Mouse (Mus musculus) NIH3T3 (cell line): ENCODE data around the gene Chsy1.

ENCODE experiments used
- DNase-seq: peaks from one replicate; pipeline ENCODE4 v3.0.0-alpha.2; 2012; ENCODE audit warnings: low read depth

Chsy1 gene

GRCm38 (mm10) chr7:66214477-66214876, 105.2 kb downstream of the Chsy1 start:
- no peak for DNase-seq

- no peak for DNase-seq
Observed at GRCm38 (mm10) chr7:66215911-66216310, 106.6 kb downstream of the Chsy1 start.

GRCm38 (mm10) chr7:66217011-66217410, 107.7 kb downstream of the Chsy1 start:
- DNase-seq, result no peak

GRCm38 (mm10) chr7:66217531-66218094, 108.3 kb downstream of the Chsy1 start:
- no peak for DNase-seq

- DNase-seq, result peak; percentile 74
Observed at GRCm38 (mm10) chr7:66218193-66219014, 109.1 kb downstream of the Chsy1 start.

GRCm38 (mm10) chr7:66219028-66219793, 109.9 kb downstream of the Chsy1 start:
- no peak for DNase-seq

GRCm38 (mm10) chr7:66219794-66220227, 110.5 kb downstream of the Chsy1 start:
- no peak for DNase-seq

- DNase-seq, result peak; percentile 64
Observed at GRCm38 (mm10) chr7:66222621-66223091, 113.3 kb downstream of the Chsy1 start.
